Mouse (Mus musculus) heart, embryonic 10.5 days (tissue): ENCODE measurements at regions not wholly inside any gene's neighbourhood (a gene's known extent, or its start where the extent isn't known, plus 50 kb on each side); places are given as distances from the start of the nearest gene placed in this dataset.

ENCODE experiments used
- DNase-seq: peaks from one replicate; pipeline ENCODE4 v3.0.0-alpha.2; 2017; ENCODE audit warnings: low spot score
- H3K27ac ChIP-seq: fragments of 300-500 bp; sonication (generic); 2 replicates; pipeline ENCODE4 v1.5.1; 2016; ENCODE audit warnings: mild to moderate bottlenecking
- H3K27me3 ChIP-seq: fragments of 300-500 bp; sonication (generic); 2 replicates; pipeline ENCODE4 v1.6.1; 2016; ENCODE audit warnings: mild to moderate bottlenecking; ENCODE audit not compliant: poor library complexity, insufficient read depth, severe bottlenecking
- H3K36me3 ChIP-seq: fragments of 300-500 bp; sonication (generic); 2 replicates; pipeline ENCODE4 v1.6.1; 2016; ENCODE audit warnings: mild to moderate bottlenecking, moderate library complexity
- H3K4me1 ChIP-seq: fragments of 300-500 bp; sonication (generic); 2 replicates; pipeline ENCODE4 v1.6.1; 2016; ENCODE audit warnings: mild to moderate bottlenecking
- H3K4me3 ChIP-seq: fragments of 300-500 bp; sonication (generic); 2 replicates; pipeline ENCODE4 v1.5.1; 2016; ENCODE audit warnings: mild to moderate bottlenecking, moderate library complexity
- H3K9me3 ChIP-seq: fragments of 300-500 bp; sonication (generic); 2 replicates; pipeline ENCODE4 v1.6.1; 2016; ENCODE audit warnings: mild to moderate bottlenecking, moderate library complexity
- WGBS: fragments of 180-500 bp; shearing (Covaris S2); methylation state at CpG from one replicate; pipeline ENCODE4 v1.1.7; 2016; 5-methylcytosine and 5-hydroxymethylcytosine counted together

- no peaks in the 10 kb centered on the region for H3K27me3 ChIP-seq
- no peaks in the 10 kb centered on the region for H3K36me3 ChIP-seq
- H3K27ac ChIP-seq = no peak overlapping the region
- H3K4me1 ChIP-seq = peaks cover 24% of the 10 kb centered on the region
- no peak for DNase-seq
- 17% methylated on average over 8 of the region's 8 CpGs for WGBS
- H3K4me3 ChIP-seq = no peak overlapping the region
- H3K9me3 ChIP-seq = no peaks in the 10 kb centered on the region
Observed at GRCm38 (mm10) chr7:36133658-36134143, 330.9 kb upstream of the Zfp507 start.

GRCm38 (mm10) chr7:36133026-36133425, 330.2 kb upstream of the Zfp507 start:
- Histone ChIP-seq H3K4me1 (peaks cover 24% of the 10 kb centered on the region), H3K9me3 (no peaks in the 10 kb centered on the region), H3K4me3 (no peak overlapping the region), H3K36me3 (no peaks in the 10 kb centered on the region), H3K27me3 (no peaks in the 10 kb centered on the region), H3K27ac (no peak overlapping the region)
- 93% methylated on average over 11 of the region's 11 CpGs for WGBS
- DNase-seq = no peak

GRCm38 (mm10) chr7:36132569-36132968, 329.8 kb upstream of the Zfp507 start:
- Histone ChIP-seq H3K4me1 (peaks cover 24% of the 10 kb centered on the region), H3K36me3 (no peaks in the 10 kb centered on the region), H3K9me3 (no peaks in the 10 kb centered on the region), H3K27ac (peak overlapping the region; percentile 63; the same call in 1 of the 2 replicates), H3K27me3 (no peaks in the 10 kb centered on the region), H3K4me3 (no peak overlapping the region)
- no peak for DNase-seq
- 67% methylated on average over 1 of the region's 1 CpGs for WGBS

GRCm38 (mm10) chr7:36097054-36097453, 294.3 kb upstream of the Zfp507 start:
- H3K9me3 ChIP-seq = no peaks in the 10 kb centered on the region
- no peaks in the 10 kb centered on the region for H3K27me3 ChIP-seq
- no peak for DNase-seq
- 79% methylated on average over 4 of the region's 4 CpGs for WGBS
- H3K27ac ChIP-seq = no peak overlapping the region
- no peak overlapping the region for H3K4me3 ChIP-seq
- no peaks in the 10 kb centered on the region for H3K36me3 ChIP-seq
- H3K4me1 ChIP-seq = peaks cover 3% of the 10 kb centered on the region; the same call in 1 of the 2 replicates

GRCm38 (mm10) chr7:36095258-36096130, 292.7 kb upstream of the Zfp507 start:
- DNase-seq = no peak
- Histone ChIP-seq H3K27me3 (no peaks in the 10 kb centered on the region), H3K27ac (no peak overlapping the region), H3K4me1 (peaks cover 3% of the 10 kb centered on the region), H3K9me3 (no peaks in the 10 kb centered on the region), H3K36me3 (no peaks in the 10 kb centered on the region), H3K4me3 (no peak overlapping the region)
- WGBS = 74% methylated on average over 20 of the region's 20 CpGs

GRCm38 (mm10) chr7:36091132-36091531, 288.3 kb upstream of the Zfp507 start:
- H3K27ac ChIP-seq = 0 out of 2 replicates have a peak overlapping the region, but pooled peaks have one; percentile 6
- no peak for DNase-seq
- H3K36me3 ChIP-seq = no peaks in the 10 kb centered on the region
- 69% methylated on average over 9 of the region's 9 CpGs for WGBS
- H3K4me3 ChIP-seq = no peak overlapping the region; the same call in 1 of the 2 replicates
- no peaks in the 10 kb centered on the region for H3K9me3 ChIP-seq
- H3K27me3 ChIP-seq = no peaks in the 10 kb centered on the region
- peaks cover 10% of the 10 kb centered on the region for H3K4me1 ChIP-seq

GRCm38 (mm10) chr7:36090291-36091123, 287.7 kb upstream of the Zfp507 start:
- H3K27me3 ChIP-seq = no peaks in the 10 kb centered on the region
- 15% methylated on average over 22 of the region's 22 CpGs for WGBS
- peak overlapping the region; percentile 42 for H3K4me3 ChIP-seq
- H3K4me1 ChIP-seq = peaks cover 15% of the 10 kb centered on the region
- DNase-seq = no peak
- H3K27ac ChIP-seq = peak overlapping the region; percentile 62
- no peaks in the 10 kb centered on the region for H3K9me3 ChIP-seq
- H3K36me3 ChIP-seq = no peaks in the 10 kb centered on the region

- H3K36me3 ChIP-seq = no peaks in the 10 kb centered on the region
- no peak for DNase-seq
- no peak overlapping the region for H3K27ac ChIP-seq
- H3K4me3 ChIP-seq = no peak overlapping the region
- H3K9me3 ChIP-seq = no peaks in the 10 kb centered on the region
- H3K4me1 ChIP-seq = peaks cover 13% of the 10 kb centered on the region
- H3K27me3 ChIP-seq = no peaks in the 10 kb centered on the region
- WGBS = 86% methylated on average over 6 of the region's 6 CpGs
Observed at GRCm38 (mm10) chr7:36087598-36087997, 284.8 kb upstream of the Zfp507 start.

- DNase-seq = no peak
- H3K9me3 ChIP-seq = peaks cover 3% of the 10 kb centered on the region; the same call in 1 of the 2 replicates
- WGBS = 43% methylated on average over 6 of the region's 6 CpGs
- H3K4me1 ChIP-seq = peaks cover 12% of the 10 kb centered on the region
- H3K27me3 ChIP-seq = no peaks in the 10 kb centered on the region
- no peak overlapping the region for H3K4me3 ChIP-seq
- no peak overlapping the region for H3K27ac ChIP-seq
- no peaks in the 10 kb centered on the region for H3K36me3 ChIP-seq
Observed at GRCm38 (mm10) chr7:36078666-36079065, 275.9 kb upstream of the Zfp507 start.

GRCm38 (mm10) chr7:36078089-36078654, 275.4 kb upstream of the Zfp507 start:
- DNase-seq = no peak
- Histone ChIP-seq H3K36me3 (no peaks in the 10 kb centered on the region), H3K27ac (no peak overlapping the region), H3K9me3 (peaks cover 3% of the 10 kb centered on the region; the same call in 1 of the 2 replicates), H3K27me3 (no peaks in the 10 kb centered on the region), H3K4me1 (peaks cover 12% of the 10 kb centered on the region), H3K4me3 (no peak overlapping the region)
- WGBS = 73% methylated on average over 11 of the region's 11 CpGs

GRCm38 (mm10) chr7:36077271-36077670, 274.5 kb upstream of the Zfp507 start:
- Histone ChIP-seq H3K36me3 (no peaks in the 10 kb centered on the region), H3K27ac (no peak overlapping the region), H3K9me3 (peaks cover 3% of the 10 kb centered on the region; the same call in 1 of the 2 replicates), H3K27me3 (no peaks in the 10 kb centered on the region), H3K4me3 (no peak overlapping the region), H3K4me1 (peaks cover 12% of the 10 kb centered on the region)
- no peak for DNase-seq
- WGBS = 61% methylated on average over 2 of the region's 2 CpGs

- peaks cover 3% of the 10 kb centered on the region; the same call in 1 of the 2 replicates for H3K9me3 ChIP-seq
- no peaks in the 10 kb centered on the region for H3K27me3 ChIP-seq
- H3K4me1 ChIP-seq = peaks cover 16% of the 10 kb centered on the region
- H3K36me3 ChIP-seq = no peaks in the 10 kb centered on the region
- peak overlapping the region; percentile 41 for H3K4me3 ChIP-seq
- DNase-seq = no peak
- H3K27ac ChIP-seq = peak overlapping the region; percentile 77
- 3% methylated on average over 11 of the region's 11 CpGs for WGBS
Observed at GRCm38 (mm10) chr7:36076021-36076441, 273.2 kb upstream of the Zfp507 start.
